Mouse (Mus musculus): ENCODE measurements around the gene Mgat4b.

Mgat4b gene

DNA sequence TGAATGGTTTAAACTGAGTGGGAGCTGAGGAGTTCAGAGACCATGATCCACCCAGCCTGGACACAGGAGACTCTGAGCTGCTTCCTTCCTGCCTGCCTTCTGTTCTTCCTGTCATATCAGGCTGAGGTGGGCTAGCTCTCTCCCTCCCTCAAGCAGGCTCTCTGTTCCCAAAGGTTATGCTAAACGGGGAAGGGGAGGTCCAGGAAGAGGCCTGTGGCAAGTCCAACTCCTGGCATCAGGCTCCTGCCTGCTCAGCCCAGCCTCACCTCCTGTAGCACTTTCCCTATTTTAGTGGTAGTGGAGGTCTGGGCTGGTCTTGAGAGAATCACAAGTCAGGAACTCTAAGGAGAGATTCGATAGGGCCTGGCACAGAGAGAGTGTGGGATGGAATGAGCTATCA, 15.7 kb downstream of the Mgat4b start:
- no peak for DNase-seq

DNA sequence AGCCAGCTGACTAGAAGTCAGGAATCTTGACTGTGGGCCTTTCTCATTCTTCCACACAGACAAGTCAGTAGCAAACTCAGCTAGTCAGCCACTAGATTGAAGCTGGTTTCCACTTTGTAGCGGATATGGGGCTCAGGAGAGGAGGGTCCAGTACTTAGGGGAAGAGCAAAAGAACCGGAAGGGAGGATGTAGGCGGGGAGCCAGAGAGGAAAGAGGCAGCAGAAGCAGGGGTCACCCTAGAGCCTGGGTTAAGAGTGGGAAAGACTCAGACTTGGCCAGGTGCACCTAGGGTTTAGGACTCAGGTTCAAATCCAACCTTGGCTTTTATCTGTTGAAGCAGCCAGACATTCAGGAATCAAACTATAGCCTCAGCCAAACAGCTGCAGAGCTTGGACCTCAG, 16.5 kb downstream of the Mgat4b start:
- no peak for DNase-seq

DNA sequence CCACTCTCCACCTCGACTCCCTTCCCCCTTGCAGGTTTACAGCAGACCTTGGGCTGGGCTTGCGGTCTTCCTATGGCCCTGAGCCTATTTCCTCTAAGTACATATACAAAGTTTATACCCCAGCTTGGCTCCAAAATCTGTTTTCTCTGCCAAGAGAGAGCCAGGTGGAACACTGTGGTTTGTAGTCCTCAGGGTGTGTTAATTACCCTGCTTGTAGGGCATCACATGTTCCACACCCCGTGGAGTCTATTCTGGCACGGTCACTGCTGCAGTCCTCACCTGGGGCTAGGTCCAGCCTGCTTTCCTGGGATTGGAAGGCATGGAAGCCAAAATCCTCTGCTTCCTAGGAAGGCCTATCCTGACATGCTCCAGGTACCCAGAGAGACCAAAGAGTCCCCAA, 17.0 kb downstream of the Mgat4b start:
- peak; percentile 48 for DNase-seq

GRCm38 (mm10) chr11:50228772-50229171, 18.1 kb downstream of the Mgat4b start:
- DNase-seq = peak; percentile 47

- peak; percentile 43 for DNase-seq
Measured at GRCm38 (mm10) chr11:50229252-50229910, 18.7 kb downstream of the Mgat4b start.

GRCm38 (mm10) chr11:50230481-50231304, 20.0 kb downstream of the Mgat4b start:
- no peak for DNase-seq

- DNase-seq = peak; percentile 62
Measured at GRCm38 (mm10) chr11:50231411-50231810, 20.7 kb downstream of the Mgat4b start.

DNA sequence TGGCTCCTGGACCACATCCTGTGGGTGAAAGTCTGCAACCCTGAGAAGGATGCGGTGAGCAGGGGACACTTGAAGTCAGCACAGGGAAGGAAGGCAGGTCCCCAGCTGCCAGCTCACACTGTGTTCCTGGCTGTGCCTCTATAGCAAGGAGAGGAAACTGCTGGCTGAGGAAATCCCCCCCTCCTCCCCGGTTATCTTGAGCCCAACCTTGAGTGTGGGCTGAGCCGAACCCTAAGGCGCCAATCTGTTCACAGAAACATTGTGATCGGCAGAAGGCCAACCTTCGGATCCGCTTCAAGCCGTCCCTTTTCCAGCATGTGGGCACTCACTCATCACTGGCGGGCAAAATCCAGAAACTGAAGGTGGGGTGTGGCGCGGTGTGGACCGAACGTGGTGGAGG, 22.3 kb downstream of the Mgat4b start:
- no peak for DNase-seq

GRCm38 (mm10) chr11:50233993-50234392, 23.3 kb downstream of the Mgat4b start:
- no peak for DNase-seq

GRCm38 (mm10) chr11:50234606-50235005, 23.9 kb downstream of the Mgat4b start:
- no peak for DNase-seq

- peak; percentile 92 for DNase-seq
Measured at GRCm38 (mm10) chr11:50236540-50236936, 25.8 kb downstream of the Mgat4b start.

DNA sequence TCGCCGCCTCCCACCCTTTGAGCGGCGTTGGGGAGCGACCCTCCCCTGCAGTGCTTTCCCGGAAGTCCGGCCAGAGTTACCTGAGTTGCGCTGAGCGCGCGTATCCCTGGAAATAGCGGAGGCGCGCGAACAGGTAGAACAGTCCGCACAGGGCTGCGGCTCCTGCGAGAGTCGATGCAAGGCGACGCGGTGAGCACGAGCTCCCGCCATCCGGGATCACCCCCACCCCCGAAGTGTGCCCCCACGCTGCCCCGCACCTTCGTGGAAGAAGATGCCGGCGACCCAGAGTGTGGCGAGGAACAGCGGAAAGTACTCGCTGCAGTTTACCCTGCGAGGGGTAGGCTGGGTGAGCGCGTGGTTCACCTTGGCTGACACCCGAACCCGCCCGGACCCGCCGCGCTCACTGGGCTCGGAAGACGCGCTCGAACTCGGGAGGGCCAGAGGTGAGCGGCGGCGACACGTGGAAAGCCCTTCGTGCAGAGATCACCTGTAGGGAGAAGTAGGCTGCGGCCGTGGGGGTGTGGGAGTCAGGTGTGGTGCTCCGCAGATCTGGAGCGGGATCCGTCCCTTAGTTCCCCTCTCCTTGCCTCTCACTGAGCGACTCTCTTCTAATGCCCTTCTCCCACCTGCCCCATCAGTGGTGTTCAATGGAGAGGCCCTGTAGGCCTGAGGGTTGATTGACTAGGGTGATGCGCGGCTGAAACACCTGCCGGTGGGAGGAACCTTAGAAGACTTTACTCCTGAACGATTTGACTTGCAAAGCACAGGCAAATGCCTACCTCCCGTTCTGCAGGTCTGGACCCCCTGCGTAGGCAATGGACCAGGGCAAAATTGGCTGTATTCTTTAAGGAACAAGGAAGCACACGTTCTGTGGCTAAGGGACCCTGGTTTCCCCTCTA, 26.5 kb downstream of the Mgat4b start:
- DNase-seq = peak; percentile 36

GRCm38 (mm10) chr11:50238324-50238723, 27.6 kb downstream of the Mgat4b start, which contains the start of gene Ltc4s:
Ltc4s (minus strand) TSS chr11:50238616.
- DNase-seq = peak; percentile 31

DNA sequence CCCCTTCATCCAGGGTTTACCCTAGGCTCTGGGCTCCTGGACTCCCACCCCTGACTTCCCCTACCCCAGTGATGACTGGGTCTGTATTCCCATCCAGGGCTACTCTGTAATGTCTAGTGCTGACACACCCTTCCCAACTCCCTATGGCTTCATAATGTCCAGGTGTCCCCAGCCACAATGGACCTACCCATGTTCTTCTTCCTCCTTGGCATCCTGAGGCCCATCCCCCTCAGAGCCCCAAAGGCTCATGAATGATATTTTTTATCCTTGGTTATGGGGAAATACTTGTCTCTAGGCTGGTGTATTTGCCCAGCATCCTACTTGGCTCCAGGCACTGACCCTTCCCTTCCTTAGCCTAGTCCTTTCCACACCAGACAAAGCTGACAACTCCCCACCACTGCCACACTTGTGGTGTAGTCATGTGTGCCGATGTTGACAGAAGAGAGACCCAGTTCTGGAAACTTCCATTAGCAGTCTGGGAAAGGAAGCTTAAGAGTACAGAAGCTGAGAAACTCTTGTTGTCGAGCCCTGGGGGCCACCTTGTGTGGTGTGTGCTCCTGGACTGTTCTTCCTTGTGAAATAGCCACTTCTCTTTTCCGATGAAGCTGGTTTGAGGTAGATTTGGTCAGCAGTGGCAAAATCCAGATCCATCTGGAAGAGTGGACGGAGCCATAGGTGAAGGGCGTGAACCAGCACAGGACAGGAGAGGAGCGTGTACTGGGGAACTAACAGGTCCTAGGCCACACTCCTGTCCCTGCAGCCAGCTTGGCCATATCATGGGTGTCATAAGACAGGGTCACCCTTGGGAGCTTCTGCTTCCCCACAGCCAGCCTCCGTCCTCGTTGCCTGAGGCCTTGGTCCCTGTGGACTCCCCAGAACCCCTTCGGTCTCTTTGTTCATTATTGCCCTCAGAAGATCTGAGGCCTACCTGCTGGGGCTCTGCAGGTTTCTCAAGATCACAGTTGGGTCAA, 28.4 kb downstream of the Mgat4b start:
- DNase-seq = no peak

DNA sequence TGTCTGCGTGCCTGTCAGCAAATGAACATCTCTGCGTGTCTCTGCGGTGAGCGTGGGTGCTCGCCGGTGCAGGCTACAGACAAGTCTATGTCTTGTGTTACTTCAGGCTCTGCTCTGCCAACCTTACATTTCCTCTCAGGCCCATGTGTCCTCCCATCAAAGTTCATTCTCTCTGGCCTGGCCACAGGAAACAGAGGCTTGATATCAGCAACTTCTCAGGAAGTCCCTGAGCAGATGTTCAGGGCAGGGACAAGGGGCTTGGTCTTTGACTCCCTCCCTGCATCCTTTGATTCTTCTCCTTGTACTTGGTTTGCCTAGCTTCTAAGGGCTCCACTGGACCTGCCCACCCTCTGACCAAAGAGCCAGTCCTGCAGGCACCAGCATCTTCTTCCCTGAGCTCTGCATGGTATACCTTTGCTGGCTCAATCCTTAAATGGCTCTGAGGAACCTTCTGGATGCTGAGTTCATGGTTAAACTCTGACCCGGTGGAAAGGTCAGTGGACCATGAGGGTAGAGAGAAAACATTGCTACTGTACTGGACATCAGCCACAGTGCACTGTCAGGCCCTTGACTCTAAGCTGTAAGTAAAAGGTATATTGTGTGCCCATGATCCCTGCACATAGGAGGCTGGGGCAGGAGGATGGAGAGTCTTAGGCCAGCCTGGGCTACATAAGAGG, 29.7 kb downstream of the Mgat4b start:
- DNase-seq = peak; percentile 60

DNA sequence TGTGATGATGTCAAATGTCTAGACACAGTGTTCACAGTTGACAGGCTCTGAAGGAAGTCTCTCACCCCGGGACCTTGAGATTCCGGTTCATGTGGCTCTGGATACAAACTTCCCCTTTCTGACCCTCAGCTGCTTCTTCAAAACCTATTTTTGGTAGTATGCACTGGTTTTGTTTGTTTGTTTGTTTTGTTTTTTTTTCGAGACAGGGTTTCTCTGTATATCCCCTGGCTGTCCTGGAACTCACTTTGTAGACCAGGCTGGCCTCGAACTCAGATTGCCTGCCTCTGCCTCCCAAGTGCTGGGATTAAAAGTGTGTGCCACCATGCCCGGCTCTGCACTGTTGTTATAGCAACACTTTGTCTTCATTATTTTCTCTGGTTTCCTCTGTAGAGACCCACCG, 33.2 kb downstream of the Mgat4b start:
- no peak for DNase-seq

DNA sequence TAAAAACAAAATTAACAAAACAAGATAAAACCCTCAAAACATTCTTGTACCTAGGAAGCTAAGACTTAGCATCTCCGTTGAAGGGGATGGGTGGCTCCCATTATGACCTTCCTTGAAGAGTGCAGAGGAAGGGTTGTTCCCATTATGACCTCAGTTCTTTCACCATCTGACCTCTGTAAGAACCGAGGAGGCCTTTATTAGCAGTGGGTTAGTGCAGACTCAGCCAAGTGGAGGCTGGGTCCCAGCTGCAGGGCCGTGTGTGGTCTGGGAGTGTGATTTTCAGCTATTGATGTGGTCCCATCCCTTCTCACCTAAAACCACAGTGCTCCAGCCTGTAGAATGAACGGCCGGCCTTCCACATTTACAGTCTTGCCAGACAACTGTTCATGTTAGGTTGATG, 34.6 kb downstream of the Mgat4b start:
- DNase-seq = no peak

DNA sequence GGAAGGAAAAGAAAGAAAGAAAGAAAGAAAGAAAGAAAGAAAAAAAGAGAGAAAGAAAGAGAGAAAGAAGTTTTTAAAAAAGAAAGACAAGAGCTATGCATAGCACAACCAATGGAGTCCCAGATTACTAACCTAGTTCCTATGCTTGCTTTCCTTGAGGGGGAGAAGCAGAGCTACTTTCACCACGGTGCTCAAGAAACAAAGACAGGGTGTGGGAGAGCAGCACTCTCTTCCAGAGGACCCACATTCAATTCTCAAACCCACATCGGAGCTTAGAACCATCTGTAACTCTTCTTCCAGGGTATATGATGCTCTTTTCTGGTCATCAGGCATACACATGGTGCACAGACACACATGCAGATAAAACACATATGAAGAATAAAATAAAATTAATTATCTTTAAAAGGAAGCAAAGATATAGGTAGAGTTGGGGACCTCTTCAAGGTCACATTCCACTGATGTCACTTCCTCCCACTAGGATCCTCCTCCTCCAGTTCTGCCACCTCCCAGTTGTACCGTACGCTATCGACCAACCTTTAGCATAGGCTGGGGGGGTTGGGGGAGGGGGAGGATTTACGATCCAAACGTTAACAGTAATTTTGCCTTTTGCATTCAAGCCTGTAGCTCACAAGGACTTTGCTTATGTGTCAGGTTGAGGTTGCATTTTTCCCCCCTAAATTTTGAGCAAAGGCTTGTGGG, 37.9 kb downstream of the Mgat4b start:
- DNase-seq = no peak

DNA sequence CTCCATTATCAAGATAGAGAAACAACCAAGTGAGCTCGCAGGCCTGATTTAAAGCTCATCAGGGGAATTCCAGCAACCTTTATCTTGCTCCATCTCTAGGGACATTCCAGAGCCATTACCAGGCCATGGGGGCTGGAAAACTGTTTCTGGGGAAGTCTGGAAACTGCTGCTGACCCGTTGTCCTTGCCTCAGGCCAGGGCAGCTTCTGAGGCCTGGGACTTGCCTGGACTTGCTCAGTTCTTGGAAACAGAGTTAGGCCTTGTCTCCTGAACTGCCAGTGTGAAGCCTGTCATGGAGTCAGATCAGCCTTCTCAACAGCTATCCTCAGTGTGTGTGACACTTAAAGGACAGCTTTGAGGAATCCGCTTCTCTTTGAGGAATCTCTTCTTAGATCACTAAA, 41.5 kb downstream of the Mgat4b start:
- DNase-seq = no peak

GRCm38 (mm10) chr11:50252684-50253265, 42.1 kb downstream of the Mgat4b start:
- no peak for DNase-seq

Data from kidney, adult 18-20 months (tissue).